Mouse (Mus musculus) heart, embryonic 15.5 days (tissue): ENCODE results near the gene 1810043G02Rik. TPM values are rescaled to one million over a fixed set of nuclear protein-coding genes. Genes with fewer than 3 reads are reported as not detected.

Experiments used
- ATAC-seq: fragments of 200-750 bp; cut with Nextera tagmentation; replicated peaks from 2 replicates; pipeline ENCODE4 v1.8.0; 2017; ENCODE audit warnings: low read depth, moderate TSS enrichment; ENCODE audit not compliant: insufficient number of reproducible peaks, insufficient read depth, low FRiP score
- H3K27ac ChIP-seq: fragments of 300-500 bp; sonication (generic); 2 replicates; pipeline ENCODE4 v1.5.1; 2015; ENCODE audit warnings: mild to moderate bottlenecking, inconsistent platforms
- H3K27me3 ChIP-seq: fragments of 300-500 bp; sonication (generic); 2 replicates; pipeline ENCODE4 v1.6.1; 2015; ENCODE audit warnings: inconsistent platforms
- H3K36me3 ChIP-seq: fragments of 300-500 bp; sonication (generic); 2 replicates; pipeline ENCODE4 v1.6.1; 2015; ENCODE audit warnings: mild to moderate bottlenecking, inconsistent platforms
- H3K4me1 ChIP-seq: fragments of 300-500 bp; sonication (generic); replicated peaks from 2 replicates; pipeline ENCODE4 v1.6.1; 2015; ENCODE audit warnings: inconsistent platforms
- H3K4me2 ChIP-seq: fragments of 300-500 bp; sonication (generic); 2 replicates; pipeline ENCODE4 v1.6.1; 2015; ENCODE audit warnings: inconsistent platforms, mild to moderate bottlenecking, moderate library complexity
- H3K4me3 ChIP-seq: fragments of 300-500 bp; sonication (generic); 2 replicates; pipeline ENCODE4 v1.5.1; 2015; ENCODE audit warnings: mild to moderate bottlenecking, inconsistent platforms
- H3K9ac ChIP-seq: fragments of 300-500 bp; sonication (generic); 2 replicates; pipeline ENCODE4 v1.6.1; 2015; ENCODE audit warnings: mild to moderate bottlenecking, inconsistent platforms
- H3K9me3 ChIP-seq: fragments of 300-500 bp; sonication (generic); replicated peaks from 2 replicates; pipeline ENCODE4 v1.6.1; 2016; ENCODE audit warnings: inconsistent platforms
- WGBS: fragments of 180-500 bp; shearing (Covaris S2); methylation state at CpG from one replicate; pipeline ENCODE4 v1.1.7; 2015; ENCODE audit warnings: mixed read lengths; 5-methylcytosine and 5-hydroxymethylcytosine counted together
- polyA plus RNA-seq: library from polyadenylated mRNA; unstranded; fragments of >200 nt; fragmentation: Nextera tagmentation; extraction: Ambion mirVana; gene quantifications from 2 replicates; pipeline ENCODE4 v1.2.1, GENCODE M21; 2015

Gene 1810043G02Rik
- polyA plus RNA-seq, 1 experiment from 2014 or later = 16.7 TPM

- ATAC-seq = no peak
- Histone ChIP-seq H3K27ac (no peak overlapping the region), H3K36me3 (no peaks in the 10 kb centered on the region), H3K4me1 (peaks cover 17% of the 10 kb centered on the region), H3K4me3 (no peak overlapping the region), H3K4me2 (no peak overlapping the region), H3K9ac (no peak overlapping the region), H3K27me3 (peaks cover 14% of the 10 kb centered on the region), H3K9me3 (no peaks in the 10 kb centered on the region)
- 66% methylated on average over 5 of the region's 5 CpGs for WGBS
Measured at GRCm38 (mm10) chr10:77974323-77974722, 4.0 kb upstream of the 1810043G02Rik start.

DNA sequence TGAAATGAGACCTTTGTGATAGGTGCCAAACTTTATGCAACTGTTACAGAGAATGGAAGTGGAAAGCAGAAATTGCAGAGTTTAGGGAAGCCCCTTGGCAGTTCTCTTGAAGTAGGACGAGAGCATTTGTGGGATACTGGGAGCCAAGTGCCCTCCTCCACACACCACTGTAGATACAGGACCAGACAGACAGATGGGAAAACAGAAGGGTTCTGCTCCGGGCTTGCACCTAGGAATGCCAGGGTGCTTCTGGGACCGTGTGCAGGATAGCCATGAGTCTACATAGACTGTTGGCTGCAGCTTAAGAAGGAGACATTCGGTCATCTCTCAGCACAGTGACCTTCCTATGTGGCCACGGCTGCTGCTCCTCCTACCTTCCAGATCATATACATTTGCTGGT lies 3.5 kb upstream of the 1810043G02Rik start:
- no peak overlapping the region for H3K4me3 ChIP-seq
- no peak overlapping the region for H3K4me2 ChIP-seq
- H3K9me3 ChIP-seq = no peaks in the 10 kb centered on the region
- H3K9ac ChIP-seq = no peak overlapping the region
- no peak overlapping the region for H3K27ac ChIP-seq
- 56% methylated on average over 5 of the region's 5 CpGs for WGBS
- H3K27me3 ChIP-seq = peaks cover 9% of the 10 kb centered on the region
- peaks cover 12% of the 10 kb centered on the region for H3K4me1 ChIP-seq
- ATAC-seq = no peak
- H3K36me3 ChIP-seq = no peaks in the 10 kb centered on the region

- 5% methylated on average over 4 of the region's 4 CpGs for WGBS
- Histone ChIP-seq H3K4me2 (no peak overlapping the region), H3K4me3 (no peak overlapping the region), H3K27me3 (peaks cover under 1% of the 10 kb centered on the region), H3K9me3 (no peaks in the 10 kb centered on the region), H3K36me3 (0 out of 2 replicates have a peak, but pooled peaks cover 6% of the 10 kb centered on the region), H3K27ac (no peak overlapping the region), H3K4me1 (peaks cover 11% of the 10 kb centered on the region), H3K9ac (no peak overlapping the region)
- no peak for ATAC-seq
Measured at GRCm38 (mm10) chr10:77975653-77976052, 2.7 kb upstream of the 1810043G02Rik start.

DNA sequence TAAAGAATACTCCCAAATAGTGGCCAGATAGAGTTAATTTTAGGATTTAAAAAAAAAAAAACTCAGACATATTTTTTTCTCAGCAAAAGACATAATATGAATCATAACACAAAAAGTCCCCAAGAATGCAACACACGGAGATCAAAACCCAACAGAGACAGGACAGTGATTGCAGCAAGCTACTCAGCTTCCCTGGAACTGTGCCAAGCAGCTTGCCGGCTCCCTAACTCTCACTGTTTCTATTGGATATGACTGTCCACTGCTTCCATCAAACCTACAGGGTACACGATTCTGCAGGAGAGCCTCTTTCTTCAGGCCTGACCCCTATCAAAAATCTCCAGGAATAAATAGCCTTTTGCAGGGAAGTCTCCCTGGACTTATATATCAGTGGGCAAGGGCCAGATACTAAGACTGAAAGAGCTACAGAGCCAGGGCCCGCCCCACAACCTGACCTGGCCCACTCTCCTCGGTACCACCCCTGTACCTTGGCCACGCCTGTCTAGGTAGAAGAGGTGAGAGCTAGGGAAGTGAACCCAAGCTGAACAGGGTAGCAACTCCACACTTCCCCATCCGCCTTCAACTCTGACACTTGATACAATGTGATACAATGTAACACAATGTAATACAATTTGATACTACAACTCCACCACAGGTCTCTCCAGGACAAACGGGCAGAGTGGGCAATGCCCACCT lies 1.7 kb upstream of the 1810043G02Rik start:
- Histone ChIP-seq H3K4me2 (no peak overlapping the region), H3K4me3 (no peak overlapping the region), H3K36me3 (peaks cover 7% of the 10 kb centered on the region; the same call in 1 of the 2 replicates), H3K27ac (no peak overlapping the region), H3K9ac (no peak overlapping the region), H3K9me3 (no peaks in the 10 kb centered on the region), H3K4me1 (peaks cover 11% of the 10 kb centered on the region), H3K27me3 (no peaks in the 10 kb centered on the region; the same call in 1 of the 2 replicates)
- 57% methylated on average over 8 of the region's 8 CpGs for WGBS
- no peak for ATAC-seq

DNA sequence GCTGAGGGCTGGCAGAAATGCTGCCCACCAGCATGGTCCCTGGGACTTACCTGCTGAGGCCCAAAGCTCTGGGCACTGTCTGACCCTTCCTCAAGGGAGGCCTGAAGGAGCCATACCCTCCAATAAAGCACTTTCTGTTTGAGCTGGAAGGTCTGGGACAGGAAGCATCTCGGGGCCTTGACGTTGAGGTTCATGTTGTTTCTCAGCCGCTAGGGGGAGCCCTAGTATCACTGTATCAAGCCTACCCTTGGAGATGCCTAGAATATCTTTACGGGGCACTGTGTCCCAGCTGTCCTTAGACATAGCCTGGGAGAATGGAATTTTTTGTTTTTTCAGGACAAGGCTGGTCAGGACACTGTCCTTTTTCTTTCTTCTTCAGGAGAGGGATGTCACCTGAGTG lies 6.3 kb downstream of the 1810043G02Rik start:
- no peak overlapping the region for H3K4me2 ChIP-seq
- H3K27me3 ChIP-seq = no peaks in the 10 kb centered on the region
- peaks cover 37% of the 10 kb centered on the region for H3K36me3 ChIP-seq
- ATAC-seq = peak; percentile 60
- H3K4me3 ChIP-seq = no peak overlapping the region
- H3K9me3 ChIP-seq = no peaks in the 10 kb centered on the region
- 0% methylated on average over 4 of the region's 4 CpGs for WGBS
- no peak overlapping the region for H3K27ac ChIP-seq
- no peak overlapping the region for H3K9ac ChIP-seq
- peaks cover 4% of the 10 kb centered on the region for H3K4me1 ChIP-seq

- peaks cover 41% of the 10 kb centered on the region for H3K36me3 ChIP-seq
Measured at GRCm38 (mm10) chr10:77985775-77986174, 7.5 kb downstream of the 1810043G02Rik start.

DNA sequence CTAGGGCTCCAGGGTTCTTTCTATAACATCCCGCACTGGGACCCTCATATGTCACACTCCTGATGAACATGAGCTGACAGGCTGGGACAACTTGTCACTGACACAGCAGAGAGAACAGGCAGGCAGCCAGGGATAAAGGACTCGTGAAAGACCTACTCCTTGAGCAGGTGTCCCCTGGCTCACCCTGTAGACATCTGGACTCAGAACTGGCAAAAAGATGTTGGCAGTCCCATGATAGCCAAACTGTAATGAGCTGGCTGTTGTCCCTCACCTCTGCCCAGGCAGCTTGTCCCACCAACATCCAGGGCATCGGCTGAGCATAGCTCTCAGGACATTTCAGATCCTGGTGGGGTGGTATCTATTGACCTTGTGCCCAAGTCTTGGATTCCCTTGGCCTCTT lies 17.3 kb downstream of the 1810043G02Rik start:
- Histone ChIP-seq H3K27me3 (no peaks in the 10 kb centered on the region), H3K4me2 (no peak overlapping the region), H3K9me3 (no peaks in the 10 kb centered on the region), H3K9ac (no peak overlapping the region), H3K4me3 (no peak overlapping the region), H3K36me3 (peaks cover 93% of the 10 kb centered on the region), H3K27ac (no peak overlapping the region), H3K4me1 (no peaks in the 10 kb centered on the region)
- ATAC-seq = no peak
- 79% methylated on average over 3 of the region's 3 CpGs for WGBS

More at GRCm38 (mm10) chr10:77985775-77986174, 7.5 kb downstream of the 1810043G02Rik start:
- H3K4me1 ChIP-seq = peaks cover 4% of the 10 kb centered on the region
- no peak overlapping the region for H3K4me2 ChIP-seq
- ATAC-seq = no peak
- no peaks in the 10 kb centered on the region for H3K27me3 ChIP-seq
- H3K4me3 ChIP-seq = no peak overlapping the region
- no peak overlapping the region for H3K27ac ChIP-seq
- 70% methylated on average over 5 of the region's 5 CpGs for WGBS
- H3K9me3 ChIP-seq = no peaks in the 10 kb centered on the region
- no peak overlapping the region for H3K9ac ChIP-seq

DNA sequence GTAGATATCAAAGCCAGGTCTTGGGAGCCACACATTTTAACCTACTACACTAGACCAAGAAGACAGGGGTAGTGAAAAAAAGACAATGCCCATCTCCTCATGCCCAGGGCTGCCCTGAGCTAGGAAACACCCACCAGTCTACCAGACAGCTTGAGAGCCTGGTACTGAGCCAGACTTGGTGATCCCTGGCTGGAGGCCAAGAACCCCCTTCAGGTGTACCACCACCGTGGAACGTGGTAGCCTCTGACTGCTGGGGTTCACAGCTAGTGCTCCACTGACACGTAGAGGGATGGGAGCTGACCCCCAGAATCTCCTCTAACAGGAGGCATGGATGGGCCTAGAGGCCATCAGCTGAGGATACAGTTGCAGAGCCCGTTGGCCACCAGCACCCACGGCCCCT lies 21.9 kb downstream of the 1810043G02Rik start:
- 92% methylated on average over 5 of the region's 5 CpGs for whole genome bisulfite sequencing
- peaks cover 2% of the 10 kb centered on the region; the same call in 1 of the 2 replicates for H3K4me1 ChIP-seq
- H3K4me3 ChIP-seq = no peak overlapping the region
- no peak for ATAC-seq
- no peak overlapping the region for H3K4me2 ChIP-seq
- no peaks in the 10 kb centered on the region for H3K27me3 ChIP-seq
- H3K27ac ChIP-seq = no peak overlapping the region
- no peaks in the 10 kb centered on the region for H3K9me3 ChIP-seq
- peaks cover 83% of the 10 kb centered on the region for H3K36me3 ChIP-seq
- no peak overlapping the region for H3K9ac ChIP-seq

GRCm38 (mm10) chr10:78001796-78002195 lies 23.5 kb downstream of the 1810043G02Rik start:
- ATAC-seq = no peak

DNA sequence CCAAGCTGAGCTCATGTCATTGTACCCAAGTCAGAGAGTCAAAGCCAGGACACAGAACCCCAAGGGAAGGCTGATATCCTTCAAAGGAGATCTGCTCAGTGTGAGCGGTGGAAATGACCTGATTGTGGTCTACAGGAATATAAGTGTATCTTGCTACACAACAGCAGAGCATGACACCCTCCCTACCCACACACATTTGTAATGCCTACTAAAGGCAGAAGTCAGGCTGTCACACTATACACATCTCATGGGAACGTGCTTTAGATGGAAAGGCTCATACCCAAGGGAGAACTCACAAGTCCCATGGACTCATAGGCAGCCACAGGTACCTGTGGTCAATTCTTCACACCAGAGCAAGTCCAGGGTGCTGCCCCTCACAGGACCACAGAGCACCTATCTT lies 24.0 kb downstream of the 1810043G02Rik start:
- Histone ChIP-seq H3K9ac (no peak overlapping the region), H3K36me3 (peaks cover 63% of the 10 kb centered on the region), H3K27me3 (no peaks in the 10 kb centered on the region), H3K27ac (no peak overlapping the region), H3K4me1 (peaks cover 22% of the 10 kb centered on the region), H3K9me3 (no peaks in the 10 kb centered on the region), H3K4me2 (no peak overlapping the region), H3K4me3 (no peak overlapping the region)
- ATAC-seq = no peak
- 82% methylated on average over 2 of the region's 2 CpGs for WGBS

More at GRCm38 (mm10) chr10:78001796-78002195, 23.5 kb downstream of the 1810043G02Rik start:
- Histone ChIP-seq H3K36me3 (peaks cover 68% of the 10 kb centered on the region), H3K27ac (no peak overlapping the region), H3K4me1 (peaks cover 16% of the 10 kb centered on the region), H3K4me2 (no peak overlapping the region), H3K9ac (no peak overlapping the region), H3K27me3 (no peaks in the 10 kb centered on the region), H3K4me3 (no peak overlapping the region), H3K9me3 (no peaks in the 10 kb centered on the region)
- 88% methylated on average over 11 of the region's 11 CpGs for WGBS

DNA sequence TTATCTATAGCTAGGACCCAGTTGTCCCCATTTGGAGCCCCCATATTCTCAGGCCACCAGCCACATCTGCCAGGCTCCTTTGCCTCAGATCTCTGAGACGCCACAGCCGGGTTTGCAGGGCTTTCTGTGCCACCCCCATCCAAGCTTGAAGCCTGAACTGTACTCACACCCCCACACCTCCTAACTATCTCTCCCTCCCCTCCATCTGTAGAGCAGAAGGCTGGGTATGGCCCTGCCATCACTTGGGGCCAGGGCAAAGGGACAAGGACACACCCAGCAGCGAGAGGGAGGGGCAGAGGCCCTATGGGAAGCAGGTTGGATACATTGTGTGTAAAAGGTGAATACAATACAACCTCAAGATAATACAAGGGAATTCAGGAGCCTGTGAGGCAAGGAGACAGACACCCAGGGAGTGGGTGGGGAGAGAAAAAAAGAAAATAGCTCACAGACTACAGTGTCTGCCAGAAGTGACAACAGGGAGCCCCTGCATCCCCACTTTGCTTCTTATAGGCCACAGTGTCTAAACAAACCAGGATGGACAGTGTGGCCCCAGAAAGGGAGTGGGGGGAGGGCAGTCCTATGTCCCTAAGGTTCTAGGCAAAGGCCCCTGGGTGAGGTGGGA lies 26.3 kb downstream of the 1810043G02Rik start:
- H3K4me3 ChIP-seq = no peak overlapping the region
- WGBS = 91% methylated on average over 3 of the region's 3 CpGs

More for the DNA sequence above, 26.3 kb downstream of the 1810043G02Rik start:
- Histone ChIP-seq H3K4me1 (peaks cover 39% of the 10 kb centered on the region), H3K9me3 (no peaks in the 10 kb centered on the region), H3K36me3 (peaks cover 42% of the 10 kb centered on the region), H3K4me2 (no peak overlapping the region), H3K9ac (no peak overlapping the region), H3K27me3 (no peaks in the 10 kb centered on the region), H3K27ac (no peak overlapping the region)
- no peak for ATAC-seq
